Mouse (Mus musculus) CH12.LX (cell line): ENCODE results near the gene Ttc19. TPM values are rescaled to one million over a fixed set of nuclear protein-coding genes. Genes with fewer than 3 reads are reported as not detected.

Source experiments
- DNase-seq: peaks from one replicate; pipeline ENCODE4 v3.0.0-alpha.2; 2013; ENCODE audit errors: extremely low read depth
- H3K27ac ChIP-seq: 2 replicates; pipeline ENCODE4 v1.5.1; 2012; ENCODE audit warnings: low read depth, mild to moderate bottlenecking, control low read depth, moderate library complexity; ENCODE audit not compliant: insufficient read depth
- H3K27me3 ChIP-seq: replicated peaks from 2 replicates; pipeline ENCODE3; 2012; ENCODE audit warnings: inconsistent platforms
- H3K36me3 ChIP-seq, 2 experiments: replicated peaks in 1 of 2; 2 replicates each; pipeline versions ENCODE3 to v1.6.1; 2012; ENCODE audit warnings: inconsistent platforms in 1 of 2, low read length in 1 of 2, mild to moderate bottlenecking in 1 of 2, mixed read lengths in 1 of 2, moderate library complexity in 1 of 2; ENCODE audit not compliant: control insufficient read depth in 1 of 2, insufficient read depth in 1 of 2
- H3K4me1 ChIP-seq, 2 experiments: 2 replicates each; pipeline ENCODE4 v1.6.1; 2012; ENCODE audit warnings: inconsistent platforms in 1 of 2, moderate library complexity in 1 of 2; ENCODE audit not compliant: insufficient read depth in 2 of 2, control insufficient read depth in 1 of 2
- H3K4me2 ChIP-seq: 2 replicates; pipeline ENCODE4 v1.6.1; 2012; ENCODE audit warnings: low read depth, mild to moderate bottlenecking, control low read depth; ENCODE audit not compliant: poor library complexity, insufficient read depth, severe bottlenecking
- H3K4me3 ChIP-seq, 3 experiments: fragments of 150-350 bp in 1 of 3; sonication (generic) in 1 of 3; replicated peaks in 1 of 3; 2 replicates each; pipeline versions ENCODE3 to v1.5.1; 2011 to 2012; ENCODE audit warnings: low read depth in 2 of 3, low read length in 2 of 3, mild to moderate bottlenecking in 2 of 3, moderate library complexity in 2 of 3, control low read depth in 1 of 3, improper control_type of control experiment in 1 of 3, inconsistent platforms in 1 of 3, mixed read lengths in 1 of 3; ENCODE audit not compliant: poor library complexity in 1 of 3
- H3K79me2 ChIP-seq: replicated peaks from 2 replicates; pipeline ENCODE4 v1.6.1; 2012; ENCODE audit warnings: mild to moderate bottlenecking, moderate library complexity; ENCODE audit not compliant: control insufficient read depth, poor library complexity, insufficient read depth, severe bottlenecking; ENCODE audit errors: extremely low read depth
- H3K9ac ChIP-seq: 2 replicates; pipeline ENCODE4 v1.6.1; 2012; ENCODE audit warnings: low read depth, mild to moderate bottlenecking, control low read depth, moderate library complexity; ENCODE audit not compliant: insufficient read depth
- H3K9me3 ChIP-seq: replicated peaks from 2 replicates; pipeline ENCODE3; 2012; ENCODE audit warnings: low read length, inconsistent platforms, mixed read lengths
- BHLHE40 ChIP-seq: IDR thresholded peaks from 2 replicates; pipeline ENCODE4 v1.6.1; 2011; ENCODE audit warnings: mild to moderate bottlenecking, low read depth, low read length, improper control_type of control experiment
- CHD2 ChIP-seq: IDR thresholded peaks from 2 replicates; pipeline ENCODE4 v1.6.1; 2011; ENCODE audit warnings: low read length, improper control_type of control experiment
- E2F4 ChIP-seq: IDR thresholded peaks from 2 replicates; pipeline ENCODE4 v1.6.1; 2011; ENCODE audit warnings: low read depth, low read length, improper control_type of control experiment; ENCODE audit not compliant: insufficient replicate concordance
- ELF1 ChIP-seq: IDR thresholded peaks from 2 replicates; pipeline ENCODE4 v1.6.1; 2014; ENCODE audit warnings: low read depth, mild to moderate bottlenecking, inconsistent platforms, low read length, improper control_type of control experiment
- HCFC1 ChIP-seq: IDR thresholded peaks from 2 replicates; pipeline ENCODE4 v1.6.1; 2012; ENCODE audit warnings: low read depth, mild to moderate bottlenecking, inconsistent platforms, low read length, improper control_type of control experiment
- IRF4 ChIP-seq: IDR thresholded peaks from 2 replicates; pipeline ENCODE4 v1.6.1; 2014; ENCODE audit warnings: low read depth, mild to moderate bottlenecking, inconsistent platforms, low read length, improper control_type of control experiment
- JUN ChIP-seq: IDR thresholded peaks from 2 replicates; pipeline ENCODE4 v1.6.1; 2011; ENCODE audit warnings: low read depth, mild to moderate bottlenecking, low read length, improper control_type of control experiment, moderate library complexity; ENCODE audit not compliant: insufficient read depth
- JUND ChIP-seq: conservative IDR thresholded peaks from 2 replicates; pipeline ENCODE4 v1.6.1; 2011; ENCODE audit warnings: low read depth, low read length, improper control_type of control experiment
- MAX ChIP-seq: IDR thresholded peaks from 2 replicates; pipeline ENCODE4 v1.6.1; 2011; ENCODE audit warnings: low read length, improper control_type of control experiment
- MAZ ChIP-seq: IDR thresholded peaks from 2 replicates; pipeline ENCODE4 v1.6.1; 2012; ENCODE audit warnings: low read depth, mild to moderate bottlenecking, inconsistent platforms, low read length, improper control_type of control experiment, moderate library complexity
- MYC ChIP-seq: IDR thresholded peaks from 2 replicates; pipeline ENCODE4 v1.6.1; 2011; ENCODE audit warnings: low read depth, mild to moderate bottlenecking, improper control_type of control experiment, low read length
- NELFE ChIP-seq: IDR thresholded peaks from 2 replicates; pipeline ENCODE4 v1.6.1; 2011; ENCODE audit warnings: low read depth, low read length, improper control_type of control experiment
- NRF1 ChIP-seq: IDR thresholded peaks from 2 replicates; pipeline ENCODE4 v1.6.1; 2014; ENCODE audit warnings: low read depth, mild to moderate bottlenecking, inconsistent platforms, low read length, improper control_type of control experiment, moderate library complexity
- PAX5 ChIP-seq: IDR thresholded peaks from 2 replicates; pipeline ENCODE4 v1.6.1; 2012; ENCODE audit warnings: low read length, inconsistent platforms, mixed read lengths
- RCOR1 ChIP-seq: conservative IDR thresholded peaks from 2 replicates; pipeline ENCODE4 v1.6.1; 2012; ENCODE audit warnings: low read depth, mild to moderate bottlenecking, inconsistent platforms, low read length, improper control_type of control experiment
- SIN3A ChIP-seq: IDR thresholded peaks from 2 replicates; pipeline ENCODE4 v1.6.1; 2012; ENCODE audit warnings: low read length, improper control_type of control experiment, inconsistent platforms
- SMC3 ChIP-seq: IDR thresholded peaks from 2 replicates; pipeline ENCODE4 v1.6.1; 2011; ENCODE audit warnings: low read depth, low read length, improper control_type of control experiment
- TBP ChIP-seq: conservative IDR thresholded peaks from 2 replicates; pipeline ENCODE4 v1.6.1; 2011; ENCODE audit warnings: low read depth, low read length, improper control_type of control experiment
- TCF12 ChIP-seq: IDR thresholded peaks from 2 replicates; pipeline ENCODE4 v1.6.1; 2014; ENCODE audit warnings: low read depth, mild to moderate bottlenecking, inconsistent platforms, low read length, improper control_type of control experiment
- UBTF ChIP-seq: IDR thresholded peaks from 2 replicates; pipeline ENCODE4 v1.6.1; 2012; ENCODE audit warnings: low read depth, mild to moderate bottlenecking, inconsistent platforms, low read length, improper control_type of control experiment, moderate library complexity
- USF1 ChIP-seq: IDR thresholded peaks from 2 replicates; pipeline ENCODE4 v1.6.1; 2014; ENCODE audit warnings: low read depth, mild to moderate bottlenecking, inconsistent platforms, low read length, improper control_type of control experiment
- ZC3H11A ChIP-seq: IDR thresholded peaks from 2 replicates; pipeline ENCODE4 v1.6.1; 2012; ENCODE audit warnings: low read depth, mild to moderate bottlenecking, inconsistent platforms, low read length, improper control_type of control experiment
- ZKSCAN1 ChIP-seq: IDR thresholded peaks from 2 replicates; pipeline ENCODE4 v1.6.1; 2012; ENCODE audit warnings: low read depth, inconsistent platforms, low read length, improper control_type of control experiment, borderline replicate concordance
- ZMIZ1 ChIP-seq: IDR thresholded peaks from 2 replicates; pipeline ENCODE4 v1.6.1; 2012; ENCODE audit warnings: low read depth, mild to moderate bottlenecking, inconsistent platforms, low read length, improper control_type of control experiment
- dilution Hi-C: fragments of 300-500 bp; cut with MboI; formaldehyde crosslinking; loops from 2 replicates; pipeline ENCODE4 v1.14.3; 2020; ENCODE audit warnings: low sequenced_read_pairs; ENCODE audit not compliant: extremely low pct_unique_long_range_greater_than_20kb, extremely low pct_ligation_motif_present
- in situ Hi-C: fragments of 300-500 bp; cut with MboI; formaldehyde crosslinking; loops from 3 replicates; pipeline ENCODE4 v1.14.3; 2019; ENCODE audit warnings: low sequenced_read_pairs, low pct_ligation_motif_present, low pct_unique_long_range_greater_than_20kb, mixed read lengths
- polyA plus RNA-seq: library from polyadenylated mRNA; unstranded; fragments of >175 nt; gene quantifications from 2 replicates; pipeline ENCODE4 v1.2.1, GENCODE M21; 2012; ENCODE audit warnings: low read depth; ENCODE audit not compliant: insufficient read length
- total RNA-seq, 2 experiments: library from RNA; depleted of rRNA; stranded (reverse); fragments of 300-350 nt in 1 of 2; fragments of >200 nt in 1 of 2; gene quantifications; 2 replicates each; pipeline ENCODE4 v1.2.3; 2012 to 2014

Gene Ttc19
- total and polyA plus RNA-seq, 3 experiments = 13.0 to 22.6 (median 22.2) TPM

- Histone ChIP-seq H3K79me2 (no peaks in the 10 kb centered on the region), H3K36me3 (peaks cover 41 to 88% of the 10 kb centered on the region in 2 experiments), H3K27me3 (no peaks in the 10 kb centered on the region), H3K4me3 (no peak overlapping the region), H3K27ac (no peak overlapping the region), H3K9me3 (no peaks in the 10 kb centered on the region), H3K4me1 (no peaks in the 10 kb centered on the region), H3K4me2 (no peak overlapping the region), H3K9ac (no peak overlapping the region)
- in situ Hi-C loops (no loop called here), dilution Hi-C loops (no loop called here)
- no peak for TF ChIP-seq TCF12
- TF ChIP-seq MAX = no peak
- TF ChIP-seq UBTF = no peak
- no peak for TF ChIP-seq JUND
- TF ChIP-seq ZMIZ1 = no peak
- TF ChIP-seq ZKSCAN1 = no peak
- no peak for TF ChIP-seq HCFC1
- no peak for TF ChIP-seq IRF4
- TF ChIP-seq ZC3H11A = no peak
- TF ChIP-seq E2F4 = no peak
- TF ChIP-seq ELF1 = no peak
- TF ChIP-seq NRF1 = no peak
- no peak for TF ChIP-seq TBP
- TF ChIP-seq JUN = no peak
- no peak for TF ChIP-seq NELFE
- TF ChIP-seq RCOR1 = no peak
- no peak for TF ChIP-seq USF1
- TF ChIP-seq SIN3A = no peak
- DNase-seq = no peak
Observed at GRCm38 (mm10) chr11:62294121-62294520, 12.8 kb downstream of the Ttc19 start.

- Histone ChIP-seq H3K4me3 (no peak overlapping the region), H3K27ac (no peak overlapping the region), H3K36me3 (peaks cover 21 to 68% of the 10 kb centered on the region in 2 experiments), H3K27me3 (no peaks in the 10 kb centered on the region), H3K9ac (no peak overlapping the region), H3K79me2 (no peaks in the 10 kb centered on the region), H3K4me2 (no peak overlapping the region), H3K9me3 (no peaks in the 10 kb centered on the region), H3K4me1 (peaks cover 0 to 3% of the 10 kb centered on the region in 2 experiments; a peak in 1 of 4 replicates)
- DNase-seq = no peak
- TF ChIP-seq PAX5 (no peak), TCF12 (no peak), MYC (no peak), HCFC1 (no peak), CHD2 (no peak), MAZ (no peak), SMC3 (no peak), BHLHE40 (no peak), MAX (no peak), NELFE (no peak), IRF4 (no peak)
- dilution Hi-C loops = no loop called here
- in situ Hi-C loops = no loop called here
Observed at GRCm38 (mm10) chr11:62298883-62299282, 17.6 kb downstream of the Ttc19 start.
